Mouse (Mus musculus) heart, postnatal 25 days (tissue): Measurements from ENCODE around the gene Arhgef25. TPM values are rescaled to one million over a fixed set of nuclear protein-coding genes. Genes with fewer than 3 reads are reported as not detected.
"Not testable (repeated sequence)": the region's sequence is repeated elsewhere in the genome, so short reads cannot be mapped to it uniquely, and the experiment has no call there.

ENCODE experiments used
- DNase-seq: peaks from one replicate; pipeline ENCODE4 v3.0.0; 2022; ENCODE audit warnings: low spot score
- intact Hi-C: fragments of 180-260 bp; cut with DNase I; formaldehyde crosslinking; loops from one replicate; pipeline ENCODE4 v1.15.1; 2025
- total RNA-seq, 2 experiments: library from RNA; stranded (reverse); gene quantifications; 2 replicates each; pipeline ENCODE4 v1.2.3; 2021

Arhgef25 gene
- total RNA-seq, 2 experiments from 2014 or later: 10.9 to 12.7 TPM

DNA sequence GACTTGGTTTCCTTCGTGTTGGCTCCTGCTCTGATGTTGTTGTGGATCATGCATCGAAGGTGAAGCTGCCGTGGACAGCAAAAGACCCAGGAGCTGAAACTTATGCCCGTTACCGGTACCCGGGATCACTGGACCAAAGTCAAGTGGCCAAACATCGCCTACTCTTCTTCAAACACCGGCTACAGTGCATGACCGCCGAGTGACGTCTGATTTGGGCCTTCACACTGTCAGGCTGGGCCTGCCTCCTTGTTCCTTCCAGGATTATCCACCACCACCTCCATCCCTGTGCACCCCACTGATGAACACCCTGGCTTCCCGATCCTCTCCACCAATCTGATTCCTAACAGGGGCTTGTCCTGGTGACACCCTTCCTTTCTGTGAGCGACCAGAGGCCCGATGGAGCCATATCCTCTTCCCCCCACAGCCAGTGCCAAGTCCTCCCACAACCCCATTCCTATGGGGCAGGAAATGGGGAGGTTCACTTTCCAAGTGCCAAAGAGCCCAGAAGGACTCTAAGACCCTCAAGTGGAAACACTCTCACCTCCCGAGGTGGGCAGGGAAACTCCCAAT lies 18.2 kb downstream of the Arhgef25 start:
- DNase-seq: no peak
- intact Hi-C loops: loop anchor here (2.0 kb wide), 1 partner anchor 143 kb away; no protein-coding TSS in a partner anchor

DNA sequence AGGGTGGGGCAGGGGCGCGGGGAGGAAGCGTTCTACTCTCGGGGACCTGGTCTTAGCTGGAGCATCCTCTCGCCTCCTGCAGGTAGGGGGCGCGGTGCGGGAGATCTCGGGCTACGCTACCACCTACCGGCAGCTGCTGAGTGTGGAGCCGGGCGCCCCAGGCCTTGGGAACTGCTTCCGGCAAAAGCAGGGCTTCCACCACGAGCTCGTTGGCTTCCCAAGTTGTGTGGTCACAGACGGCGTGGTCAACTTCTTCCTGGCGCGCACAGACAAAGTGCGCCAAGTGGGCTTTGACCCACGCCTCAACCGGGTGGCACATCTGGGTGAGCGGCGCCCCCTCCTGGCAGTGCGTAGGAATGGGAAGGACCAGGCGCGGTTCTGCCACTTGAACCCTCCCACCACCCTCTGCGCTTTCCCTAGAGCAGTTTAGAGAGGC lies 19.0 kb downstream of the Arhgef25 start:
- DNase-seq: peak; percentile 50
- intact Hi-C loops: loop anchor here (2.0 kb wide), 1 partner anchor 144 kb away; no protein-coding TSS in a partner anchor

GRCm38 (mm10) chr10:127170002-127170401 lies 19.9 kb downstream of the Arhgef25 start:
- no peak for DNase-seq
- intact Hi-C loops: loop anchor here (2.0 kb wide), 1 partner anchor 145 kb away; no protein-coding TSS in a partner anchor

GRCm38 (mm10) chr10:127167614-127168192 lies 22.2 kb downstream of the Arhgef25 start:
- no peak for DNase-seq
- intact Hi-C loops: loop anchor here (2.0 kb wide), 1 partner anchor 45 kb away; no protein-coding TSS in a partner anchor

GRCm38 (mm10) chr10:127166771-127167613 lies 22.9 kb downstream of the Arhgef25 start:
- DNase-seq: no peak
- intact Hi-C loops: loop anchor here (2.0 kb wide), 1 partner anchor 44 kb away; no protein-coding TSS in a partner anchor

DNA sequence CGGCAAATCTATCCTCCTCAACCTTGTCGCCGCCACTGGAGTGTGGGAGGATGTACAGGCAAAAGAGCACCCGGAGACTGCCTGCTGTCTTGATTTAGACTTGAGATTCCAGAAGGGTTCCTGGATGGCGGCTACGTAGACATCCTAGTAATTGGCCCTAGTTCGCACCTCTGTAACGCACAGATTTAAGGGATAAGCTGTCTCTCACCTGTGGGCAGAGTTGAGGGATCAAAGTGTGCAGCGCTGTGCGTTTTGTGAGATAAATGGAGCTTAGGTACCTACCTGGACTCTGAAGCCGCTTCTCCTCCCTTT lies 23.5 kb downstream of the Arhgef25 start:
- intact Hi-C loops: loop anchor here (2.0 kb wide), 1 partner anchor 44 kb away; no protein-coding TSS in a partner anchor

GRCm38 (mm10) chr10:127165654-127166403 lies 24.1 kb downstream of the Arhgef25 start:
- intact Hi-C loops: loop anchor here (2.0 kb wide), 2 partner anchors 43 to 63 kb away; no protein-coding TSS in a partner anchor
- no peak for DNase-seq

More for the DNA sequence above, 23.5 kb downstream of the Arhgef25 start:
- DNase-seq: no peak

- no peak for DNase-seq
Observed at GRCm38 (mm10) chr10:127165354-127165653, 24.6 kb downstream of the Arhgef25 start.

DNA sequence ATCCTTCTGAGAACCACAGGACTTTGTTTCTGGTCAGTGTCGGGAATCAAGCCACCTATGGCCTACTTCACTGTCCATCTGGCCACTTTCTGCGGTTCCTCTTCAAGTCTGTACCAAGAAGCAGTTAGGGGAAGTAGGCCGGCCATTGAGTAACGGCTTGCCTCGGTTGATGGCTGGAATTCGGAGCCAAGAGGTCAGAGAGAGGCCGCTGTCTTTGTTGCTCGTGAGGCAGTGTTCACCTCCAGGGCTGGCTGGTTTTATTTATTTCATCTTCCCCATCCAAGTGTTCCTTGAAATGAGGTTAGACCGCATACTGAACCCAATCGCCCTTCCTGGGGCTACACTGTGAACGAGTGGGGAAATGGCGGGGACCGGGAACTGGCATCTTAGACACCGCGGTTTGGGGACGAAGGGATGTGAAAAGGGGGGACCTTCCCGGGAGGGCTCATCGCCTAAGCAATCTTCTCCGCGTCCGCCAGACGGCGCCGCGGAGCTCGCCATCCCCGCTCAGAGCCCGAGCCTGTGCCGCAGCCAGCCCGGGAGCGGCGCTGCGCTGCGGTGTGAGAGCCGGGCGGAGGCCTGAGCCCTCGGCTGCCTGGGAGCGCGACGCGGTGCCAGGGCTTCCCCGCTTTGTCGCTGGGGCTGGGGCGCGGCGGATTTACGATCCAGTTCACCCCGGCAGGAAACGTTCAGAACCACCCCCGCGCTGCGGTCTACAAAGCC lies 25.1 kb downstream of the Arhgef25 start, which contains the start of gene B4galnt1:
TSS of gene B4galnt1 (plus strand) at position 595 of the 723 bp plus-strand sequence.
- intact Hi-C loops: loop anchor here (2.0 kb wide), 1 partner anchor 64 kb away; no protein-coding TSS in a partner anchor
- DNase-seq: peak; percentile 50

More at GRCm38 (mm10) chr10:127165354-127165653, 24.6 kb downstream of the Arhgef25 start:
- intact Hi-C loops: loop anchor here (2.0 kb wide), 1 partner anchor 63 kb away; no protein-coding TSS in a partner anchor

- intact Hi-C loops: loop anchor here (2.0 kb wide), 1 partner anchor 65 kb away; no protein-coding TSS in a partner anchor
- DNase-seq: no peak
Observed at GRCm38 (mm10) chr10:127164190-127164589, 25.7 kb downstream of the Arhgef25 start.

DNA sequence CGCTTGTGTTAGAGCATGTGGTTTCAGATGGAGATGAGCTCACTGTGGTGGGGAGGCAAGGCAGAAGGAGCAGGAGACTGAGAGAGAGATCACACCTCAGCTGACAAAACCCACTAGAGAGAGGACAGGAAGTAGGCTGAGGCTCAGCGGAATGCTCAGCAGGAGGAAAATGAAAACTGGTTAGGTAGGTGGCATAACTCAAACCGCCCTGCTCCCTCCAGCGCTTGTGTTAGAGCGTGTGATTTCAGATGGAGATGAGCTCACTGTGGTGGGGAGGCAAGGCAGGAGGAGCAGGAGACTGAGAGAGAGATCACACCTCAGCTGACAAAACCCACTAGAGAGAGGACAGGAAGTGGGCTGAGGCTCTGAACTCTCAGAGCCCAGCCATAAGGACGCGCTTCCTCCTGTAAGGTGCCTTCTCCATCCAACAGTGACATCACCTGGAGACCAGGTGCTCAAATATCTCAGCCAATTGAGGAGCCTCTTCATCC lies 27.1 kb downstream of the Arhgef25 start:
- DNase-seq, intact Hi-C loops: not testable (repeated sequence)

DNA sequence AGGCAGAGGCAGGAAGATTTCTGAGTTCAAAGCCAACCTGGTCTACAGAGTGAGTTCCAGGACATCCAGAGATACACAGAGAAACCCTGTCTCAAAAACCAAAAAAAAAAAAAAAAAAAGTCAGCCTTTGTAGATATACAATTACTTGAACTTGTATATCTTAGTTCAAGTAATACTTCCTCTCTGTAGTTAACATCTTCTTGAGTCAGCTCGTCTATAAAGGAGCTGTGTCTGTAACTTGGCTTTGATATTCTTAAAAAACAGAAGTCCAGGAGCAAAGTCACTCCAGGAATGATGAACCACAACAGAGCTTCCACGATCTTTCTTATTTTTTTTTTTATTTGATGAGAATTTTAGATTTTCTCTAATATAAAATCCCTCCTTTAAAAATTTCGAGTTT lies 29.2 kb downstream of the Arhgef25 start:
- intact Hi-C loops: no loop called here
- DNase-seq: no peak

DNA sequence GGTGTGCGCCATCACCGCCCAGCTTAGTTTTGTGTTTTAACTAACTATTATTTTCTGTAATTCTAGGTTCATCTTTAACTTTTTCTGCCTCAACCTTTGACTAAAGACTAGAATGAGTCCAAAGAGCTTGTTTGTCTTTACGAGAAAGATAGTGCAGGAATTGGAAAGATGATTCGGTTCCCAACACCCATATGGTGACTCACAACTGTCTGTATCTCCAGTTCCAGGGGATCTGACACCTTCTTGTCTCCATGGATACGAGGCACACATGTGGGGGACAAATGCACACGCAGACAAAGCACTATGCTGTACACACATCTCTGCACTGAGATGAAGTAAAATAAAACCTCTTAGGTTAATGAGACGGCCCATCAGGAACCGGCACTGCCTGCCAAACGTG lies 29.8 kb downstream of the Arhgef25 start:
- intact Hi-C loops: no loop called here
- DNase-seq: no peak

DNA sequence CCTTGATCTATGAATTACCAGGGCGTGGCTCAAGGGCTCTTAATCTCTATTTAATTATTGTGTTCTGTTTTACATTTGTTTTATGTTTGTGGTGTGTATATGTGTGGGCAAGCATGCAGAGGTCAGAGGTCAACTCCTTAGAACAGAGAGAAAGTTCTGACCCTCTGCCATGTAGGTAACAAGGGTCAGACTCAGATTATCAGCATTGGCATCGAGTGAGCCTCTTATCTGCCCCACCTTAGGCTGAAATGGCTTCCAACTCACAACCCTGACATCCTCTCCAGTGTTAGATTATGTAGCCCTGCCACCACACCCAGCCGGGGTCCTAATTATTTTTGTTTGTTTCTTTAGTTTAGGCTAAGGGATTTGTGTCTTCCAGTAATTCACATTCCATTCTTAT lies 31.4 kb downstream of the Arhgef25 start:
- intact Hi-C loops: no loop called here

DNA sequence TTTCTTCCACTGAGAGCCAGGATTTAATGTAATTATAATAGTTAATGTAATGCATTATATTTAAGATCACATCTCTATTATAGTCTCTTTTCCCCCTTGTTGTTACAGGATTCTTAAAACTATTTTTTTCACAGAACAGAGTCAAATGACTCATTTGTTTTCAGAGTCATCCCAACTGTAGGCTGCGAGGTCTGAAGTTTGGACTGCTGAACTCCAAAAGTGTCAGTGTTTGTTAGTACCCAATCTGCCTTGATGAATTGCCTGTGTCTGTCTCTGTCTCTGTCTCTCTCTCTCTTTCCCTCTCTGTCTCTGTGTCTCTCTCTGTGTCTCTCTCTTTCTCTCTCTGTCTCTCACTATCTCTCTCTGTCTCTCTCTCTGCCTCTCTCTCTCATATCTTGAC lies 33.4 kb downstream of the Arhgef25 start:
- intact Hi-C loops: no loop called here
- DNase-seq: no peak

More for the DNA sequence above, 31.4 kb downstream of the Arhgef25 start:
- no peak for DNase-seq

- intact Hi-C loops: no loop called here
- no peak for DNase-seq
Observed at GRCm38 (mm10) chr10:127156089-127156488, 33.8 kb downstream of the Arhgef25 start.

DNA sequence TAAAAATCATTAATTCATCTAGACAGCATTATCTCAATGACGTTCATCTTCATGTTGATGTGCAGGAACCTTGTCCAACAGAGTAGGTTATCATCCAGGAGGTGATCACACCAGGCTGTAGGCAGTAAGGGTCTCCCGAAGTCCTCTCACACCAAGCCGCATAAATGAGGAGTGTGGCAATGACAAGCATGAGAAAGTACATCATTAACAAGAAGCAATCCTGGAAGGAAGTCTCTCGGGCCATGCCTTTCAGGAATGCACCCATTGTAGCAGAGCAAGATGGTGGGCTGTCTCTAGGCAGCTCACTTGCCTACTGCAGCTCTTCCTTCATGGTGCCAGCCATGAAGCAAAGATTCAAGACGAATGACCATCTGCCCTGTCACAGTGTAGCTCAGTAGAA lies 35.2 kb downstream of the Arhgef25 start:
- DNase-seq: no peak
- intact Hi-C loops: no loop called here

GRCm38 (mm10) chr10:127154241-127154640 lies 35.6 kb downstream of the Arhgef25 start:
- intact Hi-C loops: no loop called here
- no peak for DNase-seq

- no peak for DNase-seq
- intact Hi-C loops: no loop called here
Observed at GRCm38 (mm10) chr10:127153323-127153722, 36.6 kb downstream of the Arhgef25 start.
